Mouse (Mus musculus) right cerebral cortex, postnatal 10 days (tissue): Measurements from ENCODE around the gene Zfp420.

ENCODE experiments used
- DNase-seq, 2 experiments: peaks; one replicate each; pipeline ENCODE4 v3.0.0; 2021; ENCODE audit warnings: low spot score in 2 of 2

Zfp420 gene

DNA sequence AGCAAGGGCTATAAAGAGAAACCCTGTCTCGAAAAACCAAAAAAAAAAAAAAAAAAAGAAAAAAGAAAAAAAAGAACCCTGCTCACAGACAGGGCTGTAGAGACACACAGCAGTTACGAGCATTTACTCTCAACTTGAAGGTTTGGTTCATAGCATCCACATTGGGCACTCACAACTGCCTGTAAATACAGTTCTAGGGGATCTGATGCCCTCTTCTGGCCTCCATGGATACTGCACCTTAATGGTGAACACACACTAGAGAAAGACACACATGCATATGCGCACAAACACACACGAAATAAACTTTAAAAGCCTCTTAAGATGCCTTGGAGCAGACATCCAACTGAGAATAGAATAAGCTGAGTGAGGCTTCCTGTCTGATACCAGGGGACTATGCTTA is 38.6 kb downstream of the Zfp420 start:
- DNase-seq: no peak

DNA sequence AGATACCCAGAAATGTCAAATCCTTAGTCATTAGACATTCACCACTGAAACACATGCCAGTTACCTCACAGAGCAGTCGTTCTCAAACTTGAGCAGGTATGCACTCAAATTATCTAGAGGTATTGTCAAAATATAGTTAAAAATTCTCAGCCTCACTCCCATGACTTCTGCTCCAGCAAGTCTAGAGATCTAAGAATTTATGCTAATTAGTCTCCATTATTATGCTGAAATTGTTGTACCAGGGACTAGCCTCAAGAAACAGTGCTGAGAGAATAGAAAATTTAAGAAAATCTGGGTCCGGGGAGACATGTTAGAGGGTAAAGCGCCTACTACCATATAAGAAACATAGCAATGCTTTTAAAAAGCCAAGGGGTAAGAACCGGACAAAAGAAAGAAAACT is 44.3 kb downstream of the Zfp420 start:
- no peak for DNase-seq

DNA sequence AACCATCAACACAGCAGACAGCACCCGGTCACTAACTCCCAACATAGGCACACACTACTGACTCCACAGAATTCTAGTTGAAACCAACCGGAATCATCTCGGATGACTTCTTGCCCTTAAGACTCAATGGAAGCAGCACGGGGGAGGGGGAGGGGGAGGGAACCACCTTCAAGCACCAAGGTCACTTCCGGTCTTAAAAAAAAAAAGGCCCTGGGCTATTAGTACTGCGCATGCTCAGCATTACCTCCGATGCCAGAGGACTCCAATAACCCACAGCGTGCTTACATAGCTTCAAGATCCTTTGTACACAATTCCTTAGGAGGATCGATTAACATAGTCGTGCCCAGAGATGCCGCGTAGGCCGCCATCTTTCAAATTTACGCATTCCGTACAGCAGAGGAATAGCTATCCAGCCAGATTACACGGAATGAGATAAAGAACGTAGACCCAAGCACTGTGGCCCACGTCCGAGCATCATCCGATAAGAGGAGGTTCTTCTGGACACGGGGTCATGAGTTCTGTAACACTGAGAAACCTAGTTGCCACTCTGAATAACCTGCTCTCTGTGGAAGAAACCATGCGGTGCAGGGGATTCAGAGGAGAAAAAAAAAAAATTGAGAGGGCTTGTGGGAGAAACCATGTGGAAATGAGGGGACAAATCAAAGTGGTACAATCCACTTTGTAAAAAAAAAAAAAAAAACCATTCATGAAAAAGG is 46.3 kb downstream of the Zfp420 start, which contains the start of gene Zfp27:
Zfp27 (minus strand) TSS at position 607 of the 716 bp plus-strand sequence.
- peak; percentile 80 to 89 for DNase-seq

DNA sequence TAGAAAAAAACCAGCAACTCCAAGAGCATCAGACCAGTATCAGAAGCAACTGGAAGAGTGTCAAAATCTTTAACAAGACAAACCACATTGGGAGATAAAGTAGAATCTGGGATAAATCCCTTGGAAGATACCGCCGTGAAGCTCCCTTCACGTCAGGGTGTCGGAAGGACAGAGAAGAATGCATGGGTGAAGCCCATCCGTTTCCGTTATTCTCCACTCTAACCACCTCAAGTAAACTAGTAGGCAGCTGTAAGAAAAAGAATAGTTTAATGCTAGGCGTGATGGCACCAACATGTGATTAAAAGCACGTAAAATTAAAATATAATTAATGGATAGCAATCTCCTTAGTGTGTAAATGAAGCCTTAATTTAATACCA is 46.9 kb downstream of the Zfp420 start:
- DNase-seq: no peak

DNA sequence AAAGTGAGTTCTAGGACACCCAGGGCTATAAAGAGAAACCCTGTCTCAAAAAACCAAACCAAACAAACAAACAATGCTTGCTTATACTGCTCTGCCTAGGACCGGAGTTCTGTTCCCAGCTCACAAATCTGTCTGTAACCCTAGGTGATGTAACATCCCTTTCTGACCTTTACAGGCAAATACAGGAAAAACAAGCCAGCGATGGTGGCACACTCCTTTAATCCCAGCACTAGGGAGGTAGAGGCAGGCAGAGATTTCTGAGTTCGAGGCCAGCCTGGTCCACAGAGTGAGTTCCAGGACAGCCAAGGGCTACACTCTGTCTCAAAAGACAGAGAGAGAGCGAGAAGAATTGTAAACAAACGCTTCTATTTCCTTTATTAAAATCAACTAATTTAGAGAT is 47.4 kb downstream of the Zfp420 start:
- no peak for DNase-seq

DNA sequence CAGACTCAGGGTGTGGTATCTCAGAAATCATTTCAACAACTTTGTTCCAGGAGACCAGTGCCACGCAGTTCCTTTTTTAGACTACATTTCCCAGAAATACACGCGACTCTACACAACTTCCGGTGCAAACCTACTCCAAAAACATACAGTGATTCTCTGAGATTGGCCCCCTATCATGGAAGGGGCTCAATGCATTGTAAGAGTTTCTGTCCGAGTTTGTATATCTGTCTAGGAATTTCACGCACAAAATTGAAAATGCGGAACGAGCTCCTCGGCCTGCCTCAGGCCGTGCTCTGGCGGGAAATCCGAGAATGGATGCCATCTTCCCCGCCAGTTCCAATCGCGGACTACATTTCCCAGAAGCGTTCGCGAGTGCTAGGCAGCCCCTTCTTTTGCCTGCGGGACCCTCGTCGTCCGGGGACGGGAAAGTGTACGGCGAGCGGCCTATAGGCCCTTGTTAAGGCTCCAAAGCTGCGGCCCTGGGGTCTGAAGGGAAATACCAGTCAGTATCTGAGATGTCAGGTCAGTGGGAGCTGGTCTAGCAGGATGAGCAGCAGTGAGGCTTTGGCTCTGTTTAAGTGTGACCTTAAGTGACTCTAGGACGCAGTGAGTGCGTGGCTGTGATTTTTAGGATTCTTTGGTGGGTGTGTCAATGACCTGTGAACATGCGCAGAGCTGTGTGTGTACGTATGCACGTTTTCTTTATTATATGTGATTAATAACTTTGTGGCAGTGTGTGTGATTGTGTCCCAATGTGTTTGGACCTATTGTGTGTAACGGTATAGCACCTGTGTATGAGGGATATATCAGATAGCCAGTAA is 48.6 kb downstream of the Zfp420 start, which contains the start of gene Zfp383:
Zfp383 (plus strand) TSS at position 94 of the 821 bp plus-strand sequence.
- DNase-seq: peak; percentile 89 to 92

DNA sequence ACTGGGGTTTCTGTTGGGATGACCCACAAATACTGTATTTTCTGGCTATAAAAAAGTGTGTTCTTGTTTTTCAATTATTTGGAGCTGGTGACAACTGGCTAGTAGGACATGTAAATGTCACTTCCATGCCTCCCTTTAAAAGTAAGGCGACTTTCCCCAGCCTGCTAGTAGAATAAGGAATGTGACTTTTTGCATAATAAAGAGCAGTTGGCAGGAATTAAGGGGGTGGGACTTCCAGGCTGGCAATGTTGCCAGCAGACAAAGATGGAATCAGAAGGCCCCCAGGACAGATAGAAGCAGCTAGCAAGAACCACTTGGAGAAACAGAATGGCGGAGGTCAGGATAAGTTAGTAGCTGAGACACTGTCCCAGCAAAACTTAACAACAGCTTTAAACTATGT is 50.5 kb downstream of the Zfp420 start:
- DNase-seq: no peak

DNA sequence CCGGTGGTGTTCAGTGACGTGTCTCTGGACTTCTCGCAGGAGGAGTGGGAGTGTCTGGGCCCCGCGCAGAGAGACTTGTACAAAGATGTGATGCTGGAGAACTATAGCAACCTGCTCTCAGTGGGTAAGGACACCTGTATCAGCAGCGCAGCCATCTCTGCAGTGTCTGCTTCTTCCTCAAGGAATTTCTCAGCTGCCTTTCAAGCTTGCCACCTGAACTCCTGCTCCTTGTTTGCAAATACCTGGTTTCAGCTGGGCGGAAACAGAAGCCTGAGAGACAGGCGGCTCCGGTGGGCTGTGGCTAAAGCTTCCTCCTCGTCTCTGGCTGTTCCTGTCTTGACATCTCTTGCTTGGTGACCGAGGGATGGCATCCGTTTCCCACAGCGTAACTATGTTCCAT is 52.4 kb downstream of the Zfp420 start:
- DNase-seq: no peak

DNA sequence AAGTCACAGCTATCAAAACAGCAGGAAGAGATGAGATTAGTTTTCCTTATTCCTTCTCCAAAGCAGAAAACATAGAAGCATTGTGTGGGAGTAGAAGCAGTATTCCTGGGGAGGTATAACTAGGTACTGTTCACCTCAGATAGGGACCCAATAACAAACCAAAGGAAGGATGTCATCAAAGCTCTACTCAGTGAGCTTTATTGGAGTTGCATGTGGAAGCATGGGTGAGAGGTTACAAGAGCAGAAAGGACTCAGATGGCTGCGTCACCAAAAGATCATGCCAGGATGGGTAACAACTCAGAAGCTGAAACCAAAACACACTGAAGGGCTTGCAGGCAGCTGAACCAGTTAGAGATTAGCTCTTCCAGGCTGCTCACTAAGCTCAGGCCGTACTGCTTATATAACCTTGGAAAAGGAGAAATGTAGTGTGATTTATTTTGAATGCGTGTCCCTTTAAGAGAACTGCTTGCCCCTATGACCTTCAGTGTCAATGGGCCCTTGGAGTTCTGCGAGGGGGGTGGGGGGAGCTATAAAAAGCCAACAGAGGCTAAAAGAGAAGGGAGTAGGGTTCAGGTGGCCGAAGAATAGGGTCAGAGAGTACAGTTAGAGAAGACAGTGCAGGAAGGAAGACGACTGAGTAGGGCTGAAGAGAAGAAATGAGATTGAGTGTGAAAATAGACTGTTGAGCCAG is 57.7 kb downstream of the Zfp420 start:
- no peak for DNase-seq

DNA sequence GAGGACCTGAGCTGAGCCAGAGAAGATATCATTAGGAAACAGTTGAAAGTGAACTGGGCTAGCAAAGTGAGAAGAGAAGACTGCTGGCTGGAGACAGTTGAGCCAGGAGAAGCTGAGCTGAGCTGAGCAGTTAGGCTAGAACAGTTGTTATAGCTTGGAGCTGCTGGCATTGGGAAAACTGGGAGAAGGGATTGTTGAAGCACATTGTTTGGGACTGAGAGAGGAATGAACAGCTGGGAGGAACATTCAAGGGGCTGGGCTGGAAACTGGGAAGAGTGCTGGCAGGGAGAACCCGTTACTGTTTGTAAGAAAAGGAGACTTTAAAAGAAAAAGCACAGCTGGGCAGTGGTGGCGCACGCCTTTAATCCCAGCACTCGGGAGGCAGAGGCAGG is 58.3 kb downstream of the Zfp420 start:
- no peak for DNase-seq

DNA sequence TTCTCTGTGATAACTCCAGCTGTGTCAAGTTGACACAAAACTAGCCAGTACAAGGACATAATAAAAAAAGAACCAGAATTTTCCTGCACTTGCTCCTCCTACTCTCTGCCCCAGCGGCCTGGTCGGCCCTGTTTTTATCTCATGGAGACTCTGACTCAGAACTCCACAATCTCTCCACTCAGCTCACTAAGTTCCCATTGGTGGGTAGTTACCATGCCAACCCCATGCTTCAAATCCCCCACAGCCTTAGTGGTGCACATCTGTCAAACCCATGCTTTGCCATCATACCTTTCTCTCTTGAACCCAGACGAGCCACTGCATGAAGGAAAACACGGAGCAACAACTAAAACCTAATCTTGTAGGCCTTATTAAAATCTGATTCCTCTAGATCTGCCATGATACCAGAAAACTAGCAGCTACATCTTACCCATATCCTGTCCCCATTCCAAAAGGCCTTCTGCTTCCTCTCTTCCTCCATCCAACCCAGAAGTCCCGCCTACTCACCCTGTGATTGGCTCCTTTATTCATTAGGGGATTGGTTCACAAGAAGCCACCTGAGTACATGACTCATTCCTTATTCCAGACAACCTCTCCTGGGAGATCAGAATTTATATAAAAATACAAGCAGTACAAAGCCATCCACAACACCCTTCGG is 61.8 kb downstream of the Zfp420 start:
- DNase-seq: no peak

DNA sequence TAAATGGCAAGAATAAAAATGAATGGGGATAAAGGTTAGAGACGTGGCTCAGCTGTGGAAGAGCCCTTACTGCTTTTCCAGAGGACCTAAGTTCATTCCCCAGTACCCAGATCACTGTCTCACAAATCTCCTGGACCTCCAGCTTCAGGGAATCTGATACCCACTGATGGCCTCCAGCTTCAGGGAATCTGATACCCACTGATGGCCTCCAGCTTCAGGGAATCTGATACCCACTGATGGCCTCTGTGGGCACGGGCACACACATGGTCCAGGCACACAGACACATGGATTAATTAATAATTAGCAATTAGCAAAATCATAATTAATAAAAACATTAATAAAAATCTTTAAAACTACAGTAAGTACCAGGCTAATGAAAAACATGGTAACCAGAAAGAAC is 63.0 kb downstream of the Zfp420 start:
- DNase-seq: no peak
